Mouse (Mus musculus) spleen, postnatal 10 days (tissue): ENCODE data around the gene Prnp.

Experiments used
- DNase-seq, 2 experiments: peaks; one replicate each; pipeline ENCODE4 v3.0.0; 2021 to 2022; ENCODE audit warnings: low spot score in 2 of 2

Gene Prnp

GRCm38 (mm10) chr2:131906846-131907245, 2.9 kb upstream of the Prnp start:
- DNase-seq = no peak

GRCm38 (mm10) chr2:131907311-131907710, 2.4 kb upstream of the Prnp start:
- no peak for DNase-seq

GRCm38 (mm10) chr2:131908351-131908861, 1.3 kb upstream of the Prnp start:
- DNase-seq = no peak

GRCm38 (mm10) chr2:131908906-131909305, 822 bp upstream of the Prnp start:
- peak in 1 of 2 experiments; percentile 13 for DNase-seq

GRCm38 (mm10) chr2:131910847-131911246, 1.1 kb downstream of the Prnp start:
- DNase-seq = no peak

- DNase-seq = no peak
These were observed 1.6 kb downstream of the Prnp start for GRCm38 (mm10) chr2:131911341-131911740.

GRCm38 (mm10) chr2:131912526-131913258, 3.0 kb downstream of the Prnp start:
- no peak for DNase-seq

- DNase-seq = no peak
These were observed 22.7 kb downstream of the Prnp start for GRCm38 (mm10) chr2:131932275-131932902.

- DNase-seq = no peak
These were observed 23.3 kb downstream of the Prnp start for GRCm38 (mm10) chr2:131933013-131933412.

- DNase-seq = no peak
These were observed 23.9 kb downstream of the Prnp start for GRCm38 (mm10) chr2:131933598-131933997.

GRCm38 (mm10) chr2:131934243-131934642, 24.5 kb downstream of the Prnp start:
- no peak for DNase-seq

- peak in 1 of 2 experiments; percentile 45 for DNase-seq
These were observed 25.8 kb downstream of the Prnp start for GRCm38 (mm10) chr2:131935390-131936105.

- no peak for DNase-seq
These were observed 26.7 kb downstream of the Prnp start for GRCm38 (mm10) chr2:131936410-131936809.

- DNase-seq = peak; percentile 61 to 84
These were observed 29.8 kb downstream of the Prnp start for GRCm38 (mm10) chr2:131939404-131940111.

- peak in 1 of 2 experiments; percentile 16 for DNase-seq
These were observed 30.8 kb downstream of the Prnp start for GRCm38 (mm10) chr2:131940506-131940905.

GRCm38 (mm10) chr2:131941501-131941900, 31.8 kb downstream of the Prnp start:
- no peak for DNase-seq

GRCm38 (mm10) chr2:131944370-131944769, 34.6 kb downstream of the Prnp start:
- peak; percentile 1 to 2 for DNase-seq

- peak in 1 of 2 experiments; percentile 3 for DNase-seq
These were observed 35.5 kb downstream of the Prnp start for GRCm38 (mm10) chr2:131945225-131945624.

GRCm38 (mm10) chr2:131945765-131946164, 36.0 kb downstream of the Prnp start:
- DNase-seq = no peak

- peak; percentile 2 to 8 for DNase-seq
These were observed 36.6 kb downstream of the Prnp start for GRCm38 (mm10) chr2:131946351-131946750.

GRCm38 (mm10) chr2:131948156-131948555, 38.4 kb downstream of the Prnp start:
- DNase-seq = peak in 1 of 2 experiments; percentile 7
